Mouse (Mus musculus): ENCODE measurements around the gene Clasp1. TPM values are rescaled to one million over a fixed set of nuclear protein-coding genes. Genes with fewer than 3 reads are reported as not detected.

Gene Clasp1
- polyA plus RNA-seq, 1 experiment = 9.8 TPM

- WGBS = 85% methylated on average over 8 of the region's 8 CpGs
- DNase-seq (ENCODE audit: low read depth, low spot score) = no peak
Measured at GRCm38 (mm10) chr1:118482285-118483019, 93.6 kb downstream of the Clasp1 start.

- WGBS = 85% methylated on average over 6 of the region's 6 CpGs
Measured at GRCm38 (mm10) chr1:118483504-118484096, 94.7 kb downstream of the Clasp1 start.

GRCm38 (mm10) chr1:118485572-118485971, 96.7 kb downstream of the Clasp1 start:
- WGBS = 54% methylated on average over 3 of the region's 3 CpGs

More at GRCm38 (mm10) chr1:118483504-118484096, 94.7 kb downstream of the Clasp1 start:
- DNase-seq (ENCODE audit: low read depth, low spot score) = no peak

GRCm38 (mm10) chr1:118486021-118486420, 97.2 kb downstream of the Clasp1 start:
- no peak for DNase-seq (ENCODE audit: low read depth, low spot score)

More at GRCm38 (mm10) chr1:118485572-118485971, 96.7 kb downstream of the Clasp1 start:
- DNase-seq (ENCODE audit: low read depth, low spot score) = no peak

- WGBS = 74% methylated on average over 3 of the region's 3 CpGs
- no peak for DNase-seq (ENCODE audit: low read depth, low spot score)
Measured at GRCm38 (mm10) chr1:118492811-118493210, 104.0 kb downstream of the Clasp1 start.

GRCm38 (mm10) chr1:118494551-118494950, 105.7 kb downstream of the Clasp1 start:
- DNase-seq (ENCODE audit: low read depth, low spot score) = no peak

GRCm38 (mm10) chr1:118498311-118498710, 109.5 kb downstream of the Clasp1 start:
- 63% methylated on average over 5 of the region's 5 CpGs for WGBS

More at GRCm38 (mm10) chr1:118494551-118494950, 105.7 kb downstream of the Clasp1 start:
- 89% methylated on average over 9 of the region's 9 CpGs for WGBS

GRCm38 (mm10) chr1:118500606-118501005, 111.7 kb downstream of the Clasp1 start:
- 93% methylated on average over 11 of the region's 11 CpGs for WGBS
- no peak for DNase-seq (ENCODE audit: low read depth, low spot score)

More at GRCm38 (mm10) chr1:118498311-118498710, 109.5 kb downstream of the Clasp1 start:
- peak; percentile 42 for DNase-seq (ENCODE audit: low read depth, low spot score)

GRCm38 (mm10) chr1:118501691-118502090, 112.8 kb downstream of the Clasp1 start:
- no peak for DNase-seq (ENCODE audit: low read depth, low spot score)
- WGBS = 50% methylated on average over 2 of the region's 2 CpGs

GRCm38 (mm10) chr1:118505746-118506145, 116.9 kb downstream of the Clasp1 start:
- no peak for DNase-seq (ENCODE audit: low read depth, low spot score)
- 91% methylated on average over 1 of the region's 1 CpGs for WGBS

- 83% methylated on average over 3 of the region's 3 CpGs for WGBS
- DNase-seq (ENCODE audit: low read depth, low spot score) = no peak
Measured at GRCm38 (mm10) chr1:118510996-118511395, 122.1 kb downstream of the Clasp1 start.

- 92% methylated on average over 8 of the region's 8 CpGs for WGBS
- no peak for DNase-seq (ENCODE audit: low read depth, low spot score)
Measured at GRCm38 (mm10) chr1:118511738-118512530, 123.1 kb downstream of the Clasp1 start.

- 77% methylated on average over 7 of the region's 7 CpGs for WGBS
- no peak for DNase-seq (ENCODE audit: low read depth, low spot score)
Measured at GRCm38 (mm10) chr1:118516256-118516655, 127.4 kb downstream of the Clasp1 start.

GRCm38 (mm10) chr1:118523161-118523560, 134.3 kb downstream of the Clasp1 start:
- 88% methylated on average over 6 of the region's 6 CpGs for WGBS
- no peak for DNase-seq (ENCODE audit: low read depth, low spot score)

- DNase-seq (ENCODE audit: low read depth, low spot score) = no peak
- WGBS = 76% methylated on average over 9 of the region's 9 CpGs
Measured at GRCm38 (mm10) chr1:118525336-118525735, 136.5 kb downstream of the Clasp1 start.

- WGBS = 100% methylated on average over 1 of the region's 1 CpGs
Measured at GRCm38 (mm10) chr1:118529213-118529612, 140.4 kb downstream of the Clasp1 start.

GRCm38 (mm10) chr1:118531259-118531658, 142.4 kb downstream of the Clasp1 start:
- 87% methylated on average over 3 of the region's 3 CpGs for WGBS
- DNase-seq (ENCODE audit: low read depth, low spot score) = no peak

More at GRCm38 (mm10) chr1:118529213-118529612, 140.4 kb downstream of the Clasp1 start:
- DNase-seq (ENCODE audit: low read depth, low spot score) = no peak

GRCm38 (mm10) chr1:118536021-118536420, 147.2 kb downstream of the Clasp1 start:
- 91% methylated on average over 15 of the region's 15 CpGs for WGBS
- DNase-seq (ENCODE audit: low read depth, low spot score) = no peak

GRCm38 (mm10) chr1:118539046-118539445, 150.2 kb downstream of the Clasp1 start:
- 89% methylated on average over 6 of the region's 6 CpGs for WGBS
- no peak for DNase-seq (ENCODE audit: low read depth, low spot score)

- DNase-seq (ENCODE audit: low read depth, low spot score) = no peak
- WGBS = 88% methylated on average over 7 of the region's 7 CpGs
Measured at GRCm38 (mm10) chr1:118542880-118543279, 154.0 kb downstream of the Clasp1 start.
